Mouse (Mus musculus) embryonic facial prominence, embryonic 13.5 days (tissue): Measurements from ENCODE around the gene Myh2. TPM values are rescaled to one million over a fixed set of nuclear protein-coding genes. Genes with fewer than 3 reads are reported as not detected.

Experiments used
- ATAC-seq: fragments of 200-750 bp; cut with Nextera tagmentation; 2 replicates; pipeline ENCODE4 v1.8.0; 2017; ENCODE audit warnings: low read depth; ENCODE audit not compliant: insufficient number of reproducible peaks, insufficient read depth, low FRiP score, low TSS enrichment
- H3K27ac ChIP-seq: fragments of 300-500 bp; sonication (generic); 2 replicates; pipeline ENCODE4 v1.5.1; 2015; ENCODE audit warnings: moderate library complexity, mild to moderate bottlenecking, inconsistent platforms
- H3K27me3 ChIP-seq: fragments of 300-500 bp; sonication (generic); 2 replicates; pipeline ENCODE4 v1.6.1; 2015; ENCODE audit warnings: mild to moderate bottlenecking, inconsistent platforms
- H3K36me3 ChIP-seq: fragments of 300-500 bp; sonication (generic); 2 replicates; pipeline ENCODE4 v1.6.1; 2015; ENCODE audit warnings: mild to moderate bottlenecking, inconsistent platforms
- H3K4me1 ChIP-seq: fragments of 300-500 bp; sonication (generic); 2 replicates; pipeline ENCODE4 v1.6.1; 2015; ENCODE audit warnings: inconsistent platforms
- H3K4me2 ChIP-seq: fragments of 300-500 bp; sonication (generic); 2 replicates; pipeline ENCODE4 v1.6.1; 2015; ENCODE audit warnings: moderate library complexity, mild to moderate bottlenecking, inconsistent platforms
- H3K4me3 ChIP-seq: fragments of 300-500 bp; sonication (generic); 2 replicates; pipeline ENCODE4 v1.5.1; 2015; ENCODE audit warnings: mild to moderate bottlenecking, inconsistent platforms
- H3K9ac ChIP-seq: fragments of 300-500 bp; sonication (generic); 2 replicates; pipeline ENCODE4 v1.6.1; 2015; ENCODE audit warnings: mild to moderate bottlenecking, inconsistent platforms
- H3K9me3 ChIP-seq: fragments of 300-500 bp; sonication (generic); 2 replicates; pipeline ENCODE4 v1.6.1; 2016; ENCODE audit warnings: inconsistent platforms
- WGBS: fragments of 180-500 bp; shearing (Covaris S2); methylation state at CpG from one replicate; pipeline ENCODE4 v1.1.7; 2015; ENCODE audit warnings: mixed read lengths; 5-methylcytosine and 5-hydroxymethylcytosine counted together
- polyA plus RNA-seq: library from polyadenylated mRNA; unstranded; fragments of >200 nt; fragmentation: Nextera tagmentation; extraction: Ambion mirVana; gene quantifications from 2 replicates; pipeline ENCODE4 v1.2.1, GENCODE M21; 2015

The Myh2 gene
- polyA plus RNA-seq: 0.07 and 0.11 TPM in 2 replicates

GRCm38 (mm10) chr11:67170727-67171126 lies at the start of gene Myh2:
Gene Myh2, plus strand, starts transcription at chr11:67171027.
- no peaks in the 10 kb centered on the region for H3K36me3 ChIP-seq
- 79% methylated on average over 14 of the region's 14 CpGs for WGBS
- no peaks in the 10 kb centered on the region for H3K4me1 ChIP-seq
- H3K27me3 ChIP-seq: no peaks in the 10 kb centered on the region
- H3K4me3 ChIP-seq: no peak within 1 kb of the TSS
- H3K9me3 ChIP-seq: no peaks in the 10 kb centered on the region
- no peak for ATAC-seq
- H3K9ac ChIP-seq: no peak within 1 kb of the TSS
- no peak within 1 kb of the TSS for H3K27ac ChIP-seq
- H3K4me2 ChIP-seq: no peak within 1 kb of the TSS

DNA sequence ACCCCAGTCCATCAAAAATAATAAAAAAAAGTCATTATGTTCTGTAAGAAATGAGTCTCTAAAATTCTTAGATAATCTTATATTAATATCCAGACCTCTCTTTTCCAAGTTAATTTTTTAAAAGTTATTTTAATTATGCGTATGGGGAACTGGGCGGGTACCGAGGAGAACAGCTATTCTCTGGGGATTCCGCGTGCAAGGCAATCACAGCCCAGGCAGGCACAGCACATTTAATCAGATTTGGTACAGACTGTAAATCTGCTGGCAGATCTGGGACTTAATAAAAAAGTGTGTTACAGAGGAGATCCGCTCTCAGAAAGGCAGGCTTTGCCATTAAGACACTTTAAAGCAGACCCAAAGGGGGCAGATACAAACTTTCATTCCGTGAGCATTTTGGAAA lies 45.9 kb upstream of the Myh2 start:
- ATAC-seq: no peak
- Histone ChIP-seq H3K27ac (no peak overlapping the region), H3K4me2 (peak overlapping the region; percentile 35; the same call in 1 of the 2 replicates)

DNA sequence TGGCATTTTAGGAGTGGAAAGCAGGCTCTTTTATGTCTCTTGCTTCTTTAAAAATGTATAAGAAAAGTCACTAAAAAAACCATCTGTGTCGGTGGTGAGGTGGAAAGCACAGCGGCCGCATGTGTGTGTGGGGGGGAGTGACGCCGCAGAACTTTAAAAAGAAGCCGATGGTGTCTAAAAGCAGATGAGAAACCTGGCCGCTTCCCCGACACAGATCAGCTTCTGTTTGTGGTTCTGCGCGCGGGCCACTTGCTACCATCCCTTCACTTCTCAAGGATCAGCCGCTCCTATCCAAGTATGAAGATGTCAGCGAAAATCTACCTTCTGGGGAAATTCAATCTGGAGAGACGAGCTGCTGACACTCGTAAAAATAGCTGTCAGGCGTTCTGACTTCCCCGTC lies 45.5 kb upstream of the Myh2 start:
- no peak for ATAC-seq
- WGBS: 33% methylated on average over 17 of the region's 17 CpGs
- Histone ChIP-seq H3K4me2 (peak overlapping the region; percentile 35), H3K27me3 (no peaks in the 10 kb centered on the region), H3K36me3 (no peaks in the 10 kb centered on the region), H3K27ac (no peak overlapping the region), H3K9me3 (no peaks in the 10 kb centered on the region), H3K4me1 (peaks cover 4% of the 10 kb centered on the region; the same call in 1 of the 2 replicates), H3K9ac (no peak overlapping the region), H3K4me3 (no peak overlapping the region)

More for the DNA sequence above, 45.9 kb upstream of the Myh2 start:
- WGBS: 53% methylated on average over 7 of the region's 7 CpGs
- no peaks in the 10 kb centered on the region for H3K9me3 ChIP-seq
- no peaks in the 10 kb centered on the region for H3K27me3 ChIP-seq
- H3K9ac ChIP-seq: no peak overlapping the region
- peaks cover 4% of the 10 kb centered on the region; the same call in 1 of the 2 replicates for H3K4me1 ChIP-seq
- no peaks in the 10 kb centered on the region for H3K36me3 ChIP-seq
- H3K4me3 ChIP-seq: no peak overlapping the region

DNA sequence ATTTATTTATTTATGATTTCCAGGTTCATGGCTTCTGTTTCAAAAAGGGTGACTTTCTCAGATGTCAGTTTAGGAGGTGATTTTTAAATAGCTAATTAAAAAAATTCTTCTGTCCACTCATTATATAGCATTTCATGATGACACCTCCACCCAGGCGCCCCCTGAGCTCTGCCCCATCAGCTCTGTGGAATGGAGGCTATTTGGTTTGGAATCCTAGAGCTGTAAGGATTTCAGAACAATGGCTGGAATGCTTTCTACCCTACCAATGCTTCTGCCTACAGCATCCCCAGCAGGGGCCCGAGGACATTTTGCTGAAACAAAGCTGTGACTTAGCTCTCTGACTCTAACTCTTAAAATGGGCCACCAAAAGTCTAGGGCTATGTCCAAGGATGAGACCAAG lies 37.3 kb upstream of the Myh2 start:
- no peak overlapping the region for H3K4me2 ChIP-seq

DNA sequence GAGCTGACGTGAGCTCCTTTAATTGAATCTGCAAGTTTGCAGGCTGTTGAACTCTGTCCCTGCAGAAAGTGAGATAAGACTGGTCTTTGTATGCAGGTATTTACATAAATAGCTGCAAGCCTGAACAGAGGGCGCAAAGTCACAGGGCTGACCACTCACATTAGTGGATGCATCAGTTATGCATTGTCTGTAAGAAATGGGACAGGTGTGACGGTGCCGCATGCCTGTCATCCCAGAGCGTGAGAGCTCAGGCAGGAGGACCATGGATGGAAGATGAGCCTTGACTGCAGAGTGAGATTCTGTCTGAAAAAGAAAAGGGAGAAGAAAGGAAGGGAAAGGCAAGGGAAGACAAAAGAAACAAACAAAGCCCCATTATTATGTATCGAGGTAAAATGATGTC lies 36.2 kb upstream of the Myh2 start:
- WGBS: 79% methylated on average over 6 of the region's 6 CpGs
- H3K4me1 ChIP-seq: no peaks in the 10 kb centered on the region
- H3K27me3 ChIP-seq: no peaks in the 10 kb centered on the region
- no peak overlapping the region for H3K4me3 ChIP-seq
- H3K4me2 ChIP-seq: no peak overlapping the region
- H3K36me3 ChIP-seq: no peaks in the 10 kb centered on the region
- no peak for ATAC-seq
- H3K27ac ChIP-seq: no peak overlapping the region
- no peak overlapping the region for H3K9ac ChIP-seq
- no peaks in the 10 kb centered on the region for H3K9me3 ChIP-seq

More for the DNA sequence above, 37.3 kb upstream of the Myh2 start:
- Histone ChIP-seq H3K4me1 (no peaks in the 10 kb centered on the region), H3K4me3 (no peak overlapping the region), H3K27ac (no peak overlapping the region), H3K36me3 (no peaks in the 10 kb centered on the region), H3K9ac (no peak overlapping the region), H3K27me3 (no peaks in the 10 kb centered on the region), H3K9me3 (no peaks in the 10 kb centered on the region)
- 70% methylated on average over 2 of the region's 2 CpGs for WGBS
- no peak for ATAC-seq

DNA sequence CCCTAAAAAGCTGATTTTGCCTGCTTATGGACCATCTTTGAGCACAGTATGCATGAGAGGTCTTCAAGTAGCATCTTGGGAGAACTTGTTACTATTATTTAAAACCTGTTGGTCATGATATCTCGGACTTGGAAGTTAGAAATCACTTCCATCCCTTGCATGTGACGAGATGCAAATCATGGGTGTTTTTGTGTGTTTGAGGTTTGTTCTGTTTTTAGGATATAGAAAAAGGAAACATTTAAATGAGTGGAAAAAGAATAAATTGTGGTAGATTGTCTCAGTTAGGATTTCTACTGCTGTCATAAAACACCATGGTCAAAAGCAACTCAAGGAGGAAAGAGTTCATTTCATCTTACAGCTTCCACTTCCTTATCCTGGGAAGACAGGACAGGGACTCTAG lies 35.3 kb upstream of the Myh2 start:
- WGBS: 82% methylated on average over 2 of the region's 2 CpGs
- no peaks in the 10 kb centered on the region for H3K4me1 ChIP-seq
- no peaks in the 10 kb centered on the region for H3K27me3 ChIP-seq
- no peaks in the 10 kb centered on the region for H3K9me3 ChIP-seq
- no peak overlapping the region for H3K4me2 ChIP-seq
- no peak for ATAC-seq
- H3K9ac ChIP-seq: no peak overlapping the region
- no peaks in the 10 kb centered on the region for H3K36me3 ChIP-seq
- no peak overlapping the region for H3K4me3 ChIP-seq
- no peak overlapping the region for H3K27ac ChIP-seq

- Histone ChIP-seq H3K27ac (no peak overlapping the region), H3K9me3 (no peaks in the 10 kb centered on the region), H3K4me1 (no peaks in the 10 kb centered on the region), H3K4me2 (no peak overlapping the region), H3K4me3 (no peak overlapping the region), H3K36me3 (no peaks in the 10 kb centered on the region), H3K27me3 (no peaks in the 10 kb centered on the region), H3K9ac (no peak overlapping the region)
- no peak for ATAC-seq
- WGBS: 55% methylated on average over 8 of the region's 8 CpGs
Observed at GRCm38 (mm10) chr11:67139556-67139955, 31.3 kb upstream of the Myh2 start.

DNA sequence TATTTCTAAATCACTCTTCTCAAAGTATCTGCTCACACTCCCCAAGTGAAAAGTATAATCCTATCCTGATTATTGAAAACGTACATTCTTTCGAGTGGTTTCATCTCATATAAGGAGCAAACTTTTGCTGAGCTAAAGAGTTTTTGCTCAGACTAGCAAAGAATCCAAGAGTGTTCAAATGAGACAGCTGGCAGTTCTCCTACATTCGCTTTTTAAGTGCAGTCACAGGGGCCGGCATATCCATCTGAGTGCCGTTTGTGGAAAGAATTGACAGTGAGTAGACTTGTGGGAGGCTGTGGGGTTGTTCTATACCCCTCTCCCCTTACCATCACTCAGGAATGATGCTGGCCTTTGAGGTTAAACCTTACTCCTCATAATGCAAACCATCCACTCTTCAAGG lies 30.7 kb upstream of the Myh2 start:
- Histone ChIP-seq H3K27ac (no peak overlapping the region), H3K4me2 (no peak overlapping the region), H3K9ac (no peak overlapping the region), H3K4me1 (no peaks in the 10 kb centered on the region), H3K9me3 (no peaks in the 10 kb centered on the region), H3K4me3 (no peak overlapping the region), H3K36me3 (no peaks in the 10 kb centered on the region), H3K27me3 (no peaks in the 10 kb centered on the region)
- ATAC-seq: no peak
- 63% methylated on average over 5 of the region's 5 CpGs for WGBS

- Histone ChIP-seq H3K4me1 (no peaks in the 10 kb centered on the region), H3K4me3 (no peak overlapping the region), H3K9me3 (no peaks in the 10 kb centered on the region), H3K27me3 (no peaks in the 10 kb centered on the region), H3K27ac (no peak overlapping the region), H3K36me3 (no peaks in the 10 kb centered on the region), H3K9ac (no peak overlapping the region), H3K4me2 (no peak overlapping the region)
- 71% methylated on average over 6 of the region's 6 CpGs for WGBS
- ATAC-seq: no peak
Observed at GRCm38 (mm10) chr11:67141031-67141430, 29.8 kb upstream of the Myh2 start.

- 45% methylated on average over 4 of the region's 4 CpGs for WGBS
- ATAC-seq: no peak
Observed at GRCm38 (mm10) chr11:67142047-67142446, 28.8 kb upstream of the Myh2 start.

GRCm38 (mm10) chr11:67143065-67143464 lies 27.8 kb upstream of the Myh2 start:
- H3K9ac ChIP-seq: no peak overlapping the region
- H3K4me1 ChIP-seq: no peaks in the 10 kb centered on the region
- no peaks in the 10 kb centered on the region for H3K9me3 ChIP-seq
- H3K27me3 ChIP-seq: no peaks in the 10 kb centered on the region
- no peak overlapping the region for H3K4me2 ChIP-seq
- H3K27ac ChIP-seq: no peak overlapping the region
- WGBS: 76% methylated on average over 5 of the region's 5 CpGs
- no peak for ATAC-seq
- no peaks in the 10 kb centered on the region for H3K36me3 ChIP-seq
- H3K4me3 ChIP-seq: no peak overlapping the region

More at GRCm38 (mm10) chr11:67142047-67142446, 28.8 kb upstream of the Myh2 start:
- no peaks in the 10 kb centered on the region for H3K36me3 ChIP-seq
- H3K9ac ChIP-seq: no peak overlapping the region
- H3K9me3 ChIP-seq: no peaks in the 10 kb centered on the region
- no peaks in the 10 kb centered on the region for H3K27me3 ChIP-seq
- no peak overlapping the region for H3K4me2 ChIP-seq
- no peak overlapping the region for H3K4me3 ChIP-seq
- no peaks in the 10 kb centered on the region for H3K4me1 ChIP-seq
- no peak overlapping the region for H3K27ac ChIP-seq

DNA sequence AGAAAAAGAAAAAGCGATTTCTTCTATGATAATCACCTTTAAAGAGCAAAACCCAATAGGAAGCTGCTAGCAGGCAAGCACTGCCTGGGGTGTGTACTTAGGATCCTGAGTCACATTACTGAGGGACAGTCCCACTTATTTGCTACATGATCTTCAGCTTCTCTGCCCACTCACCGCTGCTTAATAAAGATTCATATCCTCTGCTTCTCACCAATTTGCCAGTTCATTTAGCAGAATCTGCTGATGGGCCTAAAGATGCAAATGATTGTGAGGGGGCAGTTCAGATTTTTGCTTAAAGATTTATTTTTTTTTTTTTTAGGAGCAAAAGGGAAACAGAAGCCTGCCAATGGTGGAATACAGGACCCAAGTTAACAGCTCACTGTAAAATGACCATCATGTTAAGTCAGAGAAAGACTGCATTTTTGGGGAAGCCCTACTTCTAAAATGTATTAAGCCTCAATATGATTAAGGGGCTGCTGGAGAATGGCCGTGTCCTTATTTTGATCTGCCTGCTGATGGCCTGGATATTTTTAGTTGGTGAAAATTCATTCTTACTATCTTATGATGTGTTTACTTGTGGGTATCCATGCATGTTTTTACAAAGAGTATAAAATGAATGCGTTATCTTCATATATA lies 26.8 kb upstream of the Myh2 start:
- WGBS: 79% methylated on average over 4 of the region's 4 CpGs
- no peak for ATAC-seq
- Histone ChIP-seq H3K9ac (no peak overlapping the region), H3K4me1 (no peaks in the 10 kb centered on the region), H3K4me2 (no peak overlapping the region), H3K9me3 (no peaks in the 10 kb centered on the region), H3K27me3 (no peaks in the 10 kb centered on the region), H3K27ac (no peak overlapping the region), H3K36me3 (no peaks in the 10 kb centered on the region), H3K4me3 (no peak overlapping the region)
